Mouse (Mus musculus): ENCODE measurements around the gene Fam192a. TPM values are rescaled to one million over a fixed set of nuclear protein-coding genes. Genes with fewer than 3 reads are reported as not detected.

Gene Fam192a
- polyA plus RNA-seq (2015; fragmentation: Nextera tagmentation; extraction: Ambion mirVana), result 96.4 and 106 TPM in 2 replicates

GRCm38 (mm10) chr8:94601607-94602385, at the start of gene Fam192a, which contains the start of gene Rspry1:
Fam192a (minus strand) TSS chr8:94601997.
Rspry1 (plus strand) TSS chr8:94601937.
- WGBS, result under 1% methylated on average over 54 of the region's 55 CpGs
- H3K27ac ChIP-seq, result peak within 1 kb of the TSS; percentile 95
- no peaks in the 10 kb centered on the region for H3K36me3 ChIP-seq
- no peaks in the 10 kb centered on the region for H3K9me3 ChIP-seq
- peak within 1 kb of the TSS; percentile 99 for H3K4me2 ChIP-seq (replicated peaks)
- peak; percentile 99 for ATAC-seq
- H3K9ac ChIP-seq (replicated peaks), result peak within 1 kb of the TSS; percentile 93
- H3K4me1 ChIP-seq (replicated peaks), result peaks cover 40% of the 10 kb centered on the region
- H3K4me3 ChIP-seq (replicated peaks), result peak within 1 kb of the TSS; percentile 95
- no peaks in the 10 kb centered on the region for H3K27me3 ChIP-seq

- H3K4me1 ChIP-seq (replicated peaks), result no peaks in the 10 kb centered on the region
- no peak overlapping the region for H3K4me3 ChIP-seq (replicated peaks)
- ATAC-seq, result no peak
- no peaks in the 10 kb centered on the region for H3K27me3 ChIP-seq
- no peaks in the 10 kb centered on the region for H3K9me3 ChIP-seq
- H3K36me3 ChIP-seq, result peaks cover 77% of the 10 kb centered on the region
- H3K9ac ChIP-seq (replicated peaks), result no peak overlapping the region
- 36% methylated on average over 3 of the region's 3 CpGs for WGBS
- no peak overlapping the region for H3K4me2 ChIP-seq (replicated peaks)
- no peak overlapping the region for H3K27ac ChIP-seq
Observed at GRCm38 (mm10) chr8:94649496-94649895, 47.7 kb upstream of the Fam192a start.

GRCm38 (mm10) chr8:94646165-94646564, 44.4 kb upstream of the Fam192a start:
- 94% methylated on average over 3 of the region's 3 CpGs for WGBS
- Histone ChIP-seq H3K27ac (no peak overlapping the region), H3K4me3 (replicated peaks) (no peak overlapping the region), H3K27me3 (no peaks in the 10 kb centered on the region), H3K4me2 (replicated peaks) (no peak overlapping the region), H3K9me3 (no peaks in the 10 kb centered on the region), H3K36me3 (peaks cover 78% of the 10 kb centered on the region), H3K4me1 (replicated peaks) (no peaks in the 10 kb centered on the region), H3K9ac (replicated peaks) (no peak overlapping the region)
- ATAC-seq, result no peak

- Histone ChIP-seq H3K9me3 (no peaks in the 10 kb centered on the region), H3K4me2 (replicated peaks) (no peak overlapping the region), H3K27ac (no peak overlapping the region), H3K9ac (replicated peaks) (no peak overlapping the region), H3K4me3 (replicated peaks) (no peak overlapping the region), H3K27me3 (no peaks in the 10 kb centered on the region), H3K4me1 (replicated peaks) (no peaks in the 10 kb centered on the region), H3K36me3 (peaks cover 82% of the 10 kb centered on the region)
- WGBS, result 56% methylated on average over 1 of the region's 1 CpGs
- no peak for ATAC-seq
Observed at GRCm38 (mm10) chr8:94645202-94645601, 43.4 kb upstream of the Fam192a start.

- Histone ChIP-seq H3K36me3 (peaks cover 90% of the 10 kb centered on the region), H3K27ac (no peak overlapping the region), H3K4me1 (replicated peaks) (no peaks in the 10 kb centered on the region), H3K27me3 (no peaks in the 10 kb centered on the region), H3K4me3 (replicated peaks) (no peak overlapping the region), H3K9ac (replicated peaks) (no peak overlapping the region), H3K9me3 (no peaks in the 10 kb centered on the region), H3K4me2 (replicated peaks) (no peak overlapping the region)
- ATAC-seq, result no peak
- WGBS, result 91% methylated on average over 3 of the region's 3 CpGs
Observed at GRCm38 (mm10) chr8:94641938-94642337, 40.1 kb upstream of the Fam192a start.

GRCm38 (mm10) chr8:94641183-94641582, 39.4 kb upstream of the Fam192a start:
- H3K36me3 ChIP-seq, result peaks cover 89% of the 10 kb centered on the region
- no peaks in the 10 kb centered on the region for H3K4me1 ChIP-seq (replicated peaks)
- no peaks in the 10 kb centered on the region for H3K27me3 ChIP-seq
- no peak overlapping the region for H3K9ac ChIP-seq (replicated peaks)
- 98% methylated on average over 2 of the region's 2 CpGs for WGBS
- no peak for ATAC-seq
- H3K4me2 ChIP-seq (replicated peaks), result no peak overlapping the region
- H3K9me3 ChIP-seq, result no peaks in the 10 kb centered on the region
- no peak overlapping the region for H3K4me3 ChIP-seq (replicated peaks)
- no peak overlapping the region for H3K27ac ChIP-seq

- no peaks in the 10 kb centered on the region for H3K4me1 ChIP-seq (replicated peaks)
- no peak for ATAC-seq
- H3K9me3 ChIP-seq, result no peaks in the 10 kb centered on the region
- no peak overlapping the region for H3K4me2 ChIP-seq (replicated peaks)
- H3K27me3 ChIP-seq, result no peaks in the 10 kb centered on the region
- H3K27ac ChIP-seq, result no peak overlapping the region
- H3K9ac ChIP-seq (replicated peaks), result no peak overlapping the region
- H3K4me3 ChIP-seq (replicated peaks), result no peak overlapping the region
- peaks cover 84% of the 10 kb centered on the region for H3K36me3 ChIP-seq
Observed at GRCm38 (mm10) chr8:94634211-94634610, 32.4 kb upstream of the Fam192a start.

GRCm38 (mm10) chr8:94633564-94634194, 31.9 kb upstream of the Fam192a start:
- no peak for ATAC-seq
- H3K4me2 ChIP-seq (replicated peaks), result no peak overlapping the region
- 95% methylated on average over 2 of the region's 2 CpGs for WGBS
- H3K36me3 ChIP-seq, result peaks cover 79% of the 10 kb centered on the region
- H3K9me3 ChIP-seq, result no peaks in the 10 kb centered on the region
- no peaks in the 10 kb centered on the region for H3K4me1 ChIP-seq (replicated peaks)
- no peaks in the 10 kb centered on the region for H3K27me3 ChIP-seq
- H3K9ac ChIP-seq (replicated peaks), result no peak overlapping the region
- H3K27ac ChIP-seq, result no peak overlapping the region
- H3K4me3 ChIP-seq (replicated peaks), result no peak overlapping the region

GRCm38 (mm10) chr8:94624885-94625284, 23.1 kb upstream of the Fam192a start:
- Histone ChIP-seq H3K4me2 (replicated peaks) (no peak overlapping the region), H3K4me3 (replicated peaks) (no peak overlapping the region), H3K9me3 (no peaks in the 10 kb centered on the region), H3K36me3 (peaks cover 33% of the 10 kb centered on the region), H3K4me1 (replicated peaks) (no peaks in the 10 kb centered on the region), H3K9ac (replicated peaks) (no peak overlapping the region), H3K27ac (no peak overlapping the region), H3K27me3 (no peaks in the 10 kb centered on the region)
- WGBS, result 97% methylated on average over 1 of the region's 1 CpGs
- no peak for ATAC-seq

GRCm38 (mm10) chr8:94607064-94607463, 5.3 kb upstream of the Fam192a start:
- Histone ChIP-seq H3K4me2 (replicated peaks) (no peak overlapping the region), H3K27me3 (no peaks in the 10 kb centered on the region), H3K36me3 (no peaks in the 10 kb centered on the region), H3K27ac (no peak overlapping the region), H3K9ac (replicated peaks) (no peak overlapping the region), H3K4me3 (replicated peaks) (no peak overlapping the region), H3K4me1 (replicated peaks) (peaks cover 15% of the 10 kb centered on the region), H3K9me3 (no peaks in the 10 kb centered on the region)
- ATAC-seq, result no peak
- WGBS, result 98% methylated on average over 5 of the region's 5 CpGs

GRCm38 (mm10) chr8:94604030-94604429, 2.2 kb upstream of the Fam192a start:
- WGBS, result 93% methylated on average over 2 of the region's 2 CpGs
- H3K36me3 ChIP-seq, result no peaks in the 10 kb centered on the region
- ATAC-seq, result no peak
- H3K4me2 ChIP-seq (replicated peaks), result peak overlapping the region; percentile 99
- peaks cover 34% of the 10 kb centered on the region for H3K4me1 ChIP-seq (replicated peaks)
- H3K9me3 ChIP-seq, result no peaks in the 10 kb centered on the region
- no peak overlapping the region for H3K9ac ChIP-seq (replicated peaks)
- no peak overlapping the region for H3K4me3 ChIP-seq (replicated peaks)
- H3K27me3 ChIP-seq, result no peaks in the 10 kb centered on the region
- no peak overlapping the region for H3K27ac ChIP-seq

GRCm38 (mm10) chr8:94602471-94603131, 804 bp upstream of the Fam192a start:
- no peak; the same call in 1 of the 2 replicates for ATAC-seq
- Histone ChIP-seq H3K4me3 (replicated peaks) (peak overlapping the region; percentile 95), H3K4me1 (replicated peaks) (peaks cover 40% of the 10 kb centered on the region), H3K36me3 (no peaks in the 10 kb centered on the region), H3K27me3 (no peaks in the 10 kb centered on the region), H3K4me2 (replicated peaks) (peak overlapping the region; percentile 99), H3K9ac (replicated peaks) (peak overlapping the region; percentile 93), H3K9me3 (no peaks in the 10 kb centered on the region), H3K27ac (peak overlapping the region; percentile 95)
- under 1% methylated on average over 31 of the region's 31 CpGs for WGBS

Measured in midbrain, embryonic 13.5 days (tissue).